Mouse (Mus musculus) right cerebral cortex, postnatal 4 days (tissue): ENCODE data around the gene Ubxn4.
"Not testable (repeated sequence)": the region's sequence is repeated elsewhere in the genome, so short reads cannot be mapped to it uniquely, and the experiment has no call there.

Experiments
- DNase-seq: peaks from one replicate; pipeline ENCODE4 v3.0.0-alpha.2; 2022

Gene Ubxn4

GRCm38 (mm10) chr1:128243627-128243995 lies at the start of gene Ubxn4:
TSS of gene Ubxn4 (plus strand) at chr1:128243964.
- DNase-seq = no peak

GRCm38 (mm10) chr1:128194011-128194410 lies 49.8 kb upstream of the Ubxn4 start:
- no peak for DNase-seq

GRCm38 (mm10) chr1:128197353-128197752 lies 46.4 kb upstream of the Ubxn4 start:
- no peak for DNase-seq

GRCm38 (mm10) chr1:128213261-128213660 lies 30.5 kb upstream of the Ubxn4 start:
- DNase-seq = no peak

GRCm38 (mm10) chr1:128221886-128222285 lies 21.9 kb upstream of the Ubxn4 start:
- DNase-seq = no peak

- no peak for DNase-seq
These were observed 20.5 kb upstream of the Ubxn4 start for GRCm38 (mm10) chr1:128223304-128223703.

- DNase-seq = no peak
These were observed 8.6 kb upstream of the Ubxn4 start for GRCm38 (mm10) chr1:128235181-128235580.

GRCm38 (mm10) chr1:128243996-128244726 lies 397 bp downstream of the Ubxn4 start:
- DNase-seq = peak; percentile 91

GRCm38 (mm10) chr1:128244727-128245355 lies 1.1 kb downstream of the Ubxn4 start:
- DNase-seq = peak; percentile 42

- DNase-seq = not testable (repeated sequence)
These were observed 23.3 kb downstream of the Ubxn4 start for GRCm38 (mm10) chr1:128267061-128267460.

- DNase-seq = no peak
These were observed 27.0 kb downstream of the Ubxn4 start for GRCm38 (mm10) chr1:128270731-128271130.

- DNase-seq = no peak
These were observed 32.1 kb downstream of the Ubxn4 start for GRCm38 (mm10) chr1:128275908-128276307.

- no peak for DNase-seq
These were observed 34.8 kb downstream of the Ubxn4 start for GRCm38 (mm10) chr1:128278563-128278962.

GRCm38 (mm10) chr1:128281753-128282152 lies 38.0 kb downstream of the Ubxn4 start:
- no peak for DNase-seq

- DNase-seq = no peak
These were observed 39.2 kb downstream of the Ubxn4 start for GRCm38 (mm10) chr1:128282924-128283323.

GRCm38 (mm10) chr1:128284157-128284690 lies 40.5 kb downstream of the Ubxn4 start:
- no peak for DNase-seq

GRCm38 (mm10) chr1:128285136-128285535 lies 41.4 kb downstream of the Ubxn4 start:
- no peak for DNase-seq

- no peak for DNase-seq
These were observed 46.5 kb downstream of the Ubxn4 start for GRCm38 (mm10) chr1:128290295-128290694.

- no peak for DNase-seq
These were observed 49.8 kb downstream of the Ubxn4 start for GRCm38 (mm10) chr1:128293524-128293923.

GRCm38 (mm10) chr1:128295296-128295695 lies 51.5 kb downstream of the Ubxn4 start:
- no peak for DNase-seq

- no peak for DNase-seq
These were observed 52.2 kb downstream of the Ubxn4 start for GRCm38 (mm10) chr1:128295717-128296528.

GRCm38 (mm10) chr1:128303900-128304299 lies 60.1 kb downstream of the Ubxn4 start:
- peak; percentile 50 for DNase-seq

GRCm38 (mm10) chr1:128309043-128309442 lies 65.3 kb downstream of the Ubxn4 start:
- peak; percentile 23 for DNase-seq
